Mouse (Mus musculus): ENCODE results near the gene Ptpn21.
A peak's percentile ranks its signal among the peaks of the same experiment; 100 is the strongest.

The Ptpn21 gene

DNA sequence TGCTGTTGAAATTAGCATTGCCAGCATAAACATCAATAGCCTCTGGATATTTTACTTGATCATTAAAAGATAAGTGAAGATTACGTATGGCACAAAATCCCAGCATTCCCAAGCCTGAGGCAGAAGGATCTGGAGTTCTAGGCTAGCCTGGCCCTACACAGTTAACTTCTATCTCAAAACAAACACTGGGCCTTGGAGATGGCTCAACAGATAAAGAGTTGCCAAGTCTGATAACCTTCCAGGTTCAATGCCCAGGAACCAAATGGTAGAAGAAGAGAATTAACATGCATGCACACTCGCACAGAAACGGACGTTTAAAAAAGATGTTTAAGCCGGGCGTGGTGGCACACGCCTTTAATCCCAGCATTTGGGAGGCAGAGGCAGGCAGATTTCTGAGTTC is 13.0 kb downstream of the Ptpn21 start:
- no peak for DNase-seq (ENCODE audit: low spot score in 2 of 2)

GRCm38 (mm10) chr12:98721030-98721429 is 16.2 kb downstream of the Ptpn21 start:
- no peak for DNase-seq (ENCODE audit: low spot score in 2 of 2)

- no peak for DNase-seq (ENCODE audit: low spot score in 2 of 2)
Observed at GRCm38 (mm10) chr12:98720628-98721027, 16.6 kb downstream of the Ptpn21 start.

DNA sequence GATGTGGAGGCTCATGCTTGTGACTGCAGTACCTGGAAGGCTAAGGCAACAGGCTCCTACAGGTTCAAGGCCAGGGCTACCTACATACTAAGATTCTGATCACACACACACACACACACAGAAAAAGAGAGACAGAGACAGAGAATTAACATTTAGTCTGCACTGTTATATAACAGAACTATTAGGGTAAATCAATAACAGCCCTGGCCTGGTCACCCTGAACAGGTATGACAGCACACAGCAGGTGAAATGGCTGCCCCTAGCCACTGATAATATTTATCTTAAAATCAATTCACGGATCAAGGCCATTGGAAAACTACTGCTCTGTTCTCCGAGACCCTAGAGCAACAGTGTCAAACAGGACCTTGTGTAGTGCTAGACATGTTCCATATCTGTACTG is 21.1 kb downstream of the Ptpn21 start:
- DNase-seq (ENCODE audit: low spot score in 2 of 2): no peak

DNA sequence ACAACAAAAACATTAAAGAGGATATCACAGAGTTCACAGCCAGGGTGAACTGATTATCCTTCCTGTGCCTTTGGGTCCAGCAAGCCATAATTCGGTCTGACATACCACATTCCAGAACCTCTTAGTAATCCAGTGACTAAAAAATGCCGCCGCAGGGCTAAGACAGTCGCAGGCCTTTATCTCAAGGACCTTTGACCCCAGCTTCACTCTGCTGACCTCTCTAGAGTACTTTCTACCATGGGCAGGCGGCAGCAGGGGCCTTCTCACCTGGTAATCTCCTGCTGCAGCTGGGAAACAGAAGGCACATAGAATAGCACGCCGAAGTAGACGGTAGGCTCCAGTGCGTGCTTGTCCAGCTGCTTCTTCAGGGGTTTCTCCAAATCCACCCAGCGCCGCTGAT is 22.4 kb downstream of the Ptpn21 start:
- no peak for DNase-seq (ENCODE audit: low spot score in 2 of 2)

GRCm38 (mm10) chr12:98713621-98714103 is 23.5 kb downstream of the Ptpn21 start:
- no peak for DNase-seq (ENCODE audit: low spot score in 2 of 2)

- DNase-seq (ENCODE audit: low spot score in 2 of 2): no peak
Observed at GRCm38 (mm10) chr12:98712819-98713218, 24.4 kb downstream of the Ptpn21 start.

- no peak for DNase-seq (ENCODE audit: low spot score in 2 of 2)
Observed at GRCm38 (mm10) chr12:98703961-98704360, 33.2 kb downstream of the Ptpn21 start.

GRCm38 (mm10) chr12:98703554-98703953 is 33.7 kb downstream of the Ptpn21 start:
- DNase-seq (ENCODE audit: low spot score in 2 of 2): no peak

GRCm38 (mm10) chr12:98701564-98701963 is 35.6 kb downstream of the Ptpn21 start:
- no peak for DNase-seq (ENCODE audit: low spot score in 2 of 2)

DNA sequence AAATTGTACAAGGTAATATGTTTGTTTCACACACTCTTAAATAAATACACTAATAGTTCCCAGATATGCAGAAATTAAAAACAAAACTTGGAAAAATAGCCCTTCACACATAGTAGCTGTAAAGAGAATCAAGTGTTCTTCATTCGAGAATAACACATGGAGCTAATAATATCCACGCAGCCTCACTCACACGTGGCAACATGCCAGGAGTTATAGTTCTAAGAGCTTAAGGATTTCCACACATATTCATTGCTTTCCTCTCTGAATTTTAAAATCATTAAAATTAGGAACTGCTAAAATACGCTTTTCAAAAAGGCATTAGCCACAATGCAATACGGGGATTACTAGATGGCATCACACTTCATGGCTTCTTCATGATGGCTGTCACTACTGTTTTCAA is 40.0 kb downstream of the Ptpn21 start:
- DNase-seq (ENCODE audit: low spot score in 2 of 2): no peak

DNA sequence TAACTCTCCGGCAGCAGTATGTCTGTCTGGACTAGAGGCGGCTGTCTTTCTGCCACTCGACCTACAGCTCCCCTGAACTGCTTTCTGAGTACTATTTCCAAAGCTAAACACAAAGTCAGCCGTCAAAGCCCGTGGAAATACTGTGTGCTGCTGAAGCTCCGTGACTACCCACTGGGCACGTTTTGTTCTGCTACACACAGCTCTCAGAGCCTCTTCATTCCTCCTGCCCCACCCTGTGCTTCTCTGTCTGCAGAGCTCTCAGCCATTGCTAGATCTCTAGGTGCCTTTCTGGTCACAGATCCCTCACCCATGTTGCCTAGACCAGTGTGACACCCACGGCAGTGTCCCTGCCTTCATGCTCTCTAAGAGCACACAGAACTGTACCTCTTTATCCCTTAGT is 47.0 kb downstream of the Ptpn21 start:
- no peak for DNase-seq (ENCODE audit: low spot score in 2 of 2)

DNA sequence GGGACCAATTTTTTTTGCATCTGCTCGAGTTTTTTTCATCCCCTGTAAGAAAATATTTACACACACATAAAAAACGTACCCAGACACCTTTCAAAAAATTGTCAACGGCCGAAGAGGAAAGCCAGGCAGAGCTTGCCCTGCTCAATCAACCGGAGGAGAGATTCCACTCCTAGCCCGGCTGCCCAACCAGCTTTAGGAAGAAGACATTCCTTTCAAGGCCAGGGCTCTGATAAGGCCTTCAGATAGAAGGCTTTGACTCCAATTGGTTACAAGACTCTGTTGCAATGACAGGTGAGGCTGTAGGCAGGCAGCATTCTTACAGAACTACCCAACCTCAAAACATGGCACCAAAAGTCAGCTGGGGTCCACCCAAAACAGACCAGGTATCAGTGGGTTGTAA is 53.6 kb downstream of the Ptpn21 start:
- DNase-seq (ENCODE audit: low spot score in 2 of 2): no peak

DNA sequence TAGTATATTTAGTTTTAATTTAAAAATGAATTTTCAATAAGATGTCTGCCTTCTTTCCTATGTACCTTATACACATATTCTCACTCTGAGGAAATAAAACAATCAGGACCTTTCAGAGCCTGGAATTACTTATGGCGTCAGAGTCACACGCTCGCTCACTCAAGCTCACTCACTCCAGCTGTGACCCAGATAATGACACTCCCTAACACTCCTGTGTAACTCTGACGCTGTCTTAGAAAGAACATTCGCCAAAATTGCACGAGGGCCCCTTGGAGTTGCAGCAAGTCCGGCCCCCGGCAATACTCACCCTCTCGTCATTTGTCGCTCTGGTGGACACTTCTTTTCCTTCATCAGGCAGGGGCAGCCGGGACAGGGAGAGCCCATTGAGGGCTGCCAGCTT is 54.0 kb downstream of the Ptpn21 start:
- no peak for DNase-seq (ENCODE audit: low spot score in 2 of 2)

DNA sequence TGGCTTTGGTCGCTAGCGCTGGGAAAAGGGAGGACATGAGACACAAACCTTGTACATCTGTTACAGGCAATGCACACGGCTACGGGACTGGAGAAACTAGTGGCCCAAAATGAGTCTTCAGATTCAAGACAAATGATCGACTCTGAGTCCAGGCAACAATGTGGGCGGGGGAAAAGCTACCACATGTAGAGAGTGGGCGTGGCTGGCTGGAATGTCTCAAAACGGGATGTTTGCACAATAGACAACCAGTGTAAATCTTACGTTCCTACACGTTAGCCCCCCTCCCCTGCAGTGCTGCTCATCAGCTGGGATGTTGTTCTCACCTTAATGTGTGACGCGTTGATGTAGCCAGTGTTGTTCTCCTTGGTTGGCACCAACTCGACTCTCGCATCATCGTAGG is 55.0 kb downstream of the Ptpn21 start:
- no peak for DNase-seq (ENCODE audit: low spot score in 2 of 2)

- DNase-seq (ENCODE audit: low spot score in 2 of 2): no peak
Observed at GRCm38 (mm10) chr12:98679906-98680305, 57.3 kb downstream of the Ptpn21 start.

DNA sequence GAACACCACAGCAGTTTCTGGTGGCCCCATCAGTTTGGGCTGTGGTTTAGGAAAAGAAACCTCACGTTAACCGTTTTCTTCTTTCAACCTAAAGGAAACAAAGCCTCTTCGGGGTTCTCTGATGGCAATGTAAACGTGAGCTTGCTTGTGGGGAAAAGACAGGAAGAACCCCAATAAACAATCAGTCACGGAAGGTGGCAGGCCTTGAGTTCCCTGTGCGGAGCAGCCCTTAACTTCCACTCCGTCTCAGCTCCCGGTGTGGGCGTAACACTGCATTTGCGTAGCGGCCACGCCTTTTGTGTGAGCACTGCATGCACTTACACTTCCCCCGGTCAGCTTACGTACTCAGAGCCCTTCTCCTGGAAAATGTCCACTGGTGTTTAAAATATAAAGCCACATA is 59.9 kb downstream of the Ptpn21 start:
- peak in 1 of 2 experiments; percentile 15 for DNase-seq (ENCODE audit: low spot score in 2 of 2)

GRCm38 (mm10) chr12:98676861-98677260 is 60.3 kb downstream of the Ptpn21 start:
- peak in 1 of 2 experiments; percentile 3 for DNase-seq (ENCODE audit: low spot score in 2 of 2)

DNA sequence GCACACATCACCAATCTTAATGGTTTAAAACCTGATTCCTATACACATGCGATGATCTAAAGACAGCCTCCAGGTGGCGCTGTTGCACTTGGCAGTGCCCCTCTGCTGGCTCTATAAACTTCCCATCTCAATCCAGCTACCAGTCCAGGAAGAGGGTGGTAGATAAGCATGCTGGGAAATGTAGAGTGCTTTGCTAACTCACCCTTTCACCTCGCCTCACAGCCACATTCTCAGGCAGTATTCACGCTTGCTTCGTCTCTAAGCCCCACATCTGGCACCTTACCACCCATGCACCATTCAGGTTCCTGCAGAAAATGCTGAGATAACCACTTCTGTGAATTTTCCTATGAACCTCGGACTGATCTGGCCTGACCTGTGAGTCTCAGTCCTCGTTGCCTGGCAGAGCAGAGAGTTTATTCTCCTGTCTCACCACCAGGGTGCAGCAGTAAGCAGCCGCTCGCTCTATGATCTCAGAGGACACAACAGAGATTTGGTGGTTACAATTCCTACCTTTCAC is 62.5 kb downstream of the Ptpn21 start:
- DNase-seq (ENCODE audit: low spot score in 2 of 2): peak; percentile 59 to 85

DNA sequence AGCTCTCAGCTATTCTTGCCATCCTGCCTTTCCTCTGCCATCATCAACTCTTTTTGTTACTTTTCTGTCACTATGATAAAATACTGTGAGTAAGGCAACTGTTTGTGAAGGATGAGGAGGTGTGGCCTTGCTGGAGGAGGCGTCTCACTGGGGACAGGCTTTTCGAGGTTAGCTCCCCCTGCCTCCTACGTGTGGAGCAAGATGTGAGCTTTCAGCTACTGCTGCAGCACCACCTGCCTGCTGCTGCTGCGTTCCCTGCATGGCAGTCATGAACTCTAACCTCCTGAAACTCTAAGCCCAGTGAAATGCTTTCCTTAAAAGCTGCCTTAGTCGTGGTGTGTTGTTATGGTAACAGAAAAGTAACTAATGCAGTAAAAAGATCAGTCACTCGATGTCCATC is 63.3 kb downstream of the Ptpn21 start:
- DNase-seq (ENCODE audit: low spot score in 2 of 2): peak in 1 of 2 experiments; percentile 2

DNA sequence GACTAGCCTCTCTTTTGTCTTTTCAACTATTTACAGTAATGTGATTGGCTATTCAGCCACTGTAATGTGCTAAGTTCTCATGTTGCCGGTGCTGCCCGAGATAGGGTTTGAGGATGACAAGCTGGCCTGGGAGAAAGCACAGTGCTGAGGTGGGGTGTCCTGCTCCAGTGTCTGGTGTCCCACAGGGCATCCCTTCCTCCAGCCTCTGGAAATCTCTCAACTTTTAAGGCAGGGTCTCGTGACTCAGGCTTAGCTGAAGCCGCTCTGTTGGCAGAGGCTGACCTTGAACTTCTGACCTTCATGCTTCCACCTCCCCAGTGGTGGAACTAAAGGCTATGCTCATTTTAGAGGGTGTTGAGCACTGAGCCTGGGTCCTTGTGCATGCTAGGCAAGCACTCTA is 66.8 kb downstream of the Ptpn21 start:
- peak in 1 of 2 experiments; percentile 3 for DNase-seq (ENCODE audit: low spot score in 2 of 2)

GRCm38 (mm10) chr12:98669864-98670263 is 67.3 kb downstream of the Ptpn21 start:
- peak in 1 of 2 experiments; percentile 4 for DNase-seq (ENCODE audit: low spot score in 2 of 2)

DNA sequence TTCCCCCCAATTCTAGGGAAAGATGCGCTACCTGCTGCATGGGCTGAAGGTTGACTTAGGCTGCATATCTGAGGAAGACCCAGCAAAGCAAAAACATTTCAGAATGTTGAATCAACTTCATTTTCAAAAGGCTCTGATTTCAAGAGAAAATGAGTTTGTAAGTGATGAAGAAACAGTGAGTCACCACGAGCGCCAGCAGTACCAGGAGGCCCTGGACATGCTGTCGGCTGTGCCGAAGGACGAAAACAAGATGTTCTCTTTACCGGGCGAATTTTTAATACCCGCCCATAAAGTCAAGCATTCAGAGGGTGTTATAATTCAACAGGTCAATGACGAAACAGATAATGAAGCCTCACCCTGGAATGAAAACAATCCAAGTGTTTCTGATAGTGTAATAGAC is 68.1 kb downstream of the Ptpn21 start:
- peak in 1 of 2 experiments; percentile 1 for DNase-seq (ENCODE audit: low spot score in 2 of 2)

- DNase-seq (ENCODE audit: low spot score in 2 of 2): no peak
Observed at GRCm38 (mm10) chr12:98668132-98668814, 68.9 kb downstream of the Ptpn21 start.
